Mouse (Mus musculus): ENCODE data around the gene Adh1.
A peak's percentile ranks its signal among the peaks of the same experiment; 100 is the strongest.

The Adh1 gene

DNA sequence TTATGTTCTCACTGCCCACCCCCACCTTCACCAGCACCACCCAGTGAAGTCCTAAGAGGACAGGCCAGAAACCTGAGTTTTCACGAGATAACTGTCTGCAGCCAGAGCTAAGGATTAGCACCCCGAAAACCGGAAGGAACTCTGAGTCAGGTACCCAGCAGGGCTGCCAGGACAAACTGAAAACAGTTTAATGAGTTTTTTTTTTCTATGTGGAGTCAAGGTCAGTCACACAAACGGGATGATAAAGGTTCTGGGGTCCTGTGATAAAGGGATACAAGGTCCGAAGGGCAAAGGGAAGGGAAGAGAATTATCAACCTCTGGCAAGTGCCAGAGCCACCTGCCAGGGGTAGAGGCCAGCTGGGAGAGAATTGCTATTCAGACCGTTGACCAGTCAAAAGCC lies 19.4 kb upstream of the Adh1 start:
- no peak for DNase-seq (ENCODE audit: low spot score)

DNA sequence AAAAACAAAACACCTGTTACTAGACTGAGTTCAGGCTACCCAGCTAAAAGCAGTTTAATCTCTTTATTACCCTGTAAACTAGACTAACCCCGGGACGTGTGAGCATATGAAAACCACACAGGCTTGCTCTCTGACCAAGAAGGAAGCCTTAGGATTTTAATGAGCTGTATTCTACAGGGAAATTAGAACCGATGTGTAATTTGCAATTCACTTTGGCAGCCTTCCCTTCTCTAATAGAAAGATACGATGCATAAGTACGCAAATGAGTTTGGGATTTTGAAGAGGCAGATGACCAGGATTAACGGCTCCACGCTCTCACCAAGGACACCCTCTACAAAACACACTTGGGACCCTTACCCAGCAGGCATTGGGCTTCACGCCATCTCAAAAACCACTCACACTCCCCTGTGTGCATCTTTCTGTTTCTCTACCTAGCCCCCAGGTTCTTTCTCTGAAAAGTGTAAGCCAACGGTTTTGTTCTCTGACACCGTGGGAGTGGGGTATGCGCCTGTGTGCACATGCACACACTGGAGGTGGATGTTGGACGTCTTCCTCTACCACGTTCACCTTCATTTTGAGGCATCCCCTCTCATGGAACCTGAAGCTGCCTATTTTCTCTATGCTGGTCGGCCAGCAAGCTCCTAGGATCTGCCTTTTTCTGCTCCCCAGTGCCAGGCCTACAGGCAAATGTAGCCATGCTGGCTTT lies 18.6 kb upstream of the Adh1 start:
- no peak for DNase-seq (ENCODE audit: low spot score)

DNA sequence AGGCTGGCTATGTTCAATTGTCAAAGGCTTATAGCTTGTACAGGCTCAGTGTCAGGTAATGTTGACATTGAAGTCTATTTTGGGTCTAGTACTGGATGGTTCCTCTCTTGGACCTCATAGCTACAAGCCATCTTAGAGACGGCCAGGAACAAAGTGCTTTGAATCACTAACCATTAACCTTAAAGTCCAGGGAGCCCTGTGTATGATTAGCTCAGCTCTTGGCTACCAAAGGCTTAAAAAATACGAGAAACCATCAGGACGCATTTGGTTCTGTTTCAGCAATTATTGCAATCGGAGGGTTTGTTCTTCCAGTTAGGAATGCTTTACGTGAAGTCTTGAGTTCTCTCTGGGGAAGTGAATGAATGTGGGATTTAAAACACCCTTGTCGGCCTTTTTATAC lies 17.9 kb upstream of the Adh1 start:
- no peak for DNase-seq (ENCODE audit: low spot score)

DNA sequence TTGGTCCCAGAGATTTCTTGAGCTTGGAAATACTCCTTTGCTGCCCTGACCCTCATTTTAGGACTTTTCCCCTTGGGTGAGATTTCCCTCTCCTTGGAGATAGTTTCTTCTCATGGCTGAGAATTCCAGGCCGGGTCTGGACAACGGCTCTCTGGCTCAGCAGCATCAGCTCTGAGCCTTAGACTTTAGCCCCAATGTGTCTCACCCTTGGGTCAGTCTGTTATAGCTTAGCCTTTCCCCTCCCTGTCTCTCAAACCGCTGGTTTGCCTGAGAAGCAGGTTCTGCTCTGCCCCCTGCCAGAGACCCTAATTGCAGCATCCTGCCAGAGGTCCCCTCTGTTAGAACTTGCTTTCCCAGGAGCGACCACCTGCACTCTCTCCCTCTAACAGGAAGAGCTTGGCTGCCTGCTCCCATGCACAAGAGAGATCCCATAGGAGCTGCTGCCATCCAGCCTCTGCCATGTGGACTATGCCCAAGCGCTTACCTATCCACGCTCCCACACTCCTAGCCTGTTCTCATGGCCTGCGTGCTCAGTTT lies 16.4 kb upstream of the Adh1 start:
- no peak for DNase-seq (ENCODE audit: low spot score)

DNA sequence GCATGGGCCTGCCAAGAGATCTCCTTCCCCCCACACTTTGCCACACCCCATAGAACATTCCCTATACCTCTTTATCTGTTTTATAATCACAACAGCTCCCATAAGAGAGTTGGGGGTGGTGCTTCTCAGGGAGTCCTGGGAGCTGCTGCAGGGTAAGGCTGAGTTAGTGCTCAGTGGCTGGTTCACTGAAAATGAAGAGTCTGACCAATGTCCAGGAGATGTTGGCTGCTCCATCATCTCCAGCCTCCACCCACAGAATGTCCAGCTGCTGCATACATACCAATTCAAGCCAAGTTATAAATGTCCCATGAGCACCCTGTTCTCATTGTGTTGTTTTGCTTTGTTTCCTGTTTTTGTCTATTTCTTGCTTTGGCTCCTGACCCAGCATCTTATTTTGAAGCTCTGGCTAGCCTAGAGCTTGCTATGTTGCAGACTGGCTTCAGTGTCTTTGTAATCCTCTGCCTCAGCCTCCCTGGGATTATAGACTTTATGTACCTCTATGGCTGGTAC lies 14.2 kb upstream of the Adh1 start:
- no peak for DNase-seq (ENCODE audit: low spot score)

DNA sequence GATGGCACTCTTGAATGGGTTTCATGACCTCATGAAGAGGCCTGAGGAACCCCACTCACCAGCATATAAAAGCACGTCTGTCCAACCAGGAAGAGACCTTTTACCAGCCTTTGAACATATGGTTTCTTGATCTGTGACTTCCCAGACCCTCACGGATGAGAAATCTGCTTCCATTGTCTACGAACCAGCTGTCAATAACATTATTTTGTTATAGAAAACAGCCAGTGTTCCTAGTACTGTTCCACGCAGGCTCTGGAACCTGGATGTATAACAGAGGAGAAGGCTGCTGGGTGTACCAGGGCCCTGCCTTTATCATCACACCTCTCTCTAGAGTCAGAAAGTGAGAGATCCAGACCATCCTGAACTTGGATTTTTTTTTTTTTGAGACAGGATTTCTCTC lies 13.6 kb upstream of the Adh1 start:
- no peak for DNase-seq (ENCODE audit: low spot score)

DNA sequence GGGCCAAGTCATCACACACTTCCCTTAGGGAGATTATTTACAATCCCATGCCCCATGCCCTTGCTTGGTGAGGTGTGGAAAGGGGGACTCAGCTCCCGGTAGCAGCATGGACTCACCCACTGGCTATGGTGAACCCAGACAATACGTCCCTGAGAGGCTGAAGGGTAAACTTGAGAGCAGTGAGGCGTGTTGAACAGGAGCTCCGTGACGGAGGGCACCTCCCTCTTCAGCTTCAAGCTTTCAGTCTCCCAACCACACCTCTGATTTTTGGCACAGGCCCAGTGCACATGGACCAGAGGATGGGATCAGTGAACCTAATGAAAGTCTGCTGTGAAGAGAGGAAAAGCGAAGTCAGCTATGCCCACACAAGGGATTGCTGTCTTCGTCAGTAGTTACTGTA lies 12.8 kb upstream of the Adh1 start:
- no peak for DNase-seq (ENCODE audit: low spot score)

DNA sequence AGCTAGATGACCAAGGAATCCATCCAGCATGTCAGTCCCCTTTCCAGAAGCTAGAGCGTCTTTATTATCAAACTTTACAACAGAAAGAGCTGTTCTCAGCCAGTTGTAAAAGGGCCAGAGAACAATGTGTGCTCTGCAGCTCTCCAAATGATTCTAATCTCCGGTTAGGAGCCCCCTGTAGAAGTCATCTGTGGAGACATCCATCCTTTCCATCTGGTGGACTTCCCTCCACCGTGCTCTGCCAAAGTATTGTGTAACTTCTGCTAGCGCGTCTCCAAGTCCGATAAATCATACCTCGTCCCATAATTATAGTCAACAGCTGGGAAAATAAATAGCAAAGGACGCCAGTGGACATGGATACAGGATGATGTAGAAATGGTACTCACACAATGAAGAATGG lies 12.0 kb upstream of the Adh1 start:
- peak; percentile 56 for DNase-seq (ENCODE audit: low spot score)

DNA sequence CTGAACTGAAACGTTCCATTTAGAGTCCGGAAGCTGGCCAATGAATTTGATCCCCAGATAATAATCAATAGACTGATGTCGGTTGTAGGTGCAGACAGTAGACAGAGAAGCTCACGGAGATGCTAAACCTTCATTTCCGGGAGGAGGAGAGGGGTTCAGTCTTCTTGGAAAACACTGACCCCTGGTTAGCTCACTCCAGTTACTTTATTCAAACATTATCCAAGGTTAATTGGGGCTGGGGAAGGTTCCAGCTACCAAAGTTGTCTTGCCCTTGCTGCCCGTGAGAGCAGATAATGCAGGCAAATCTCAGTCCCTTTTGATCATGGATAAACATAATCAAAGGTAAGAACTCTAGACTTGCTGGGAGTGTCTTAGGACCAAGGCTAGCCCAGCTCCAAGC lies 9.6 kb upstream of the Adh1 start:
- no peak for DNase-seq (ENCODE audit: low spot score)

DNA sequence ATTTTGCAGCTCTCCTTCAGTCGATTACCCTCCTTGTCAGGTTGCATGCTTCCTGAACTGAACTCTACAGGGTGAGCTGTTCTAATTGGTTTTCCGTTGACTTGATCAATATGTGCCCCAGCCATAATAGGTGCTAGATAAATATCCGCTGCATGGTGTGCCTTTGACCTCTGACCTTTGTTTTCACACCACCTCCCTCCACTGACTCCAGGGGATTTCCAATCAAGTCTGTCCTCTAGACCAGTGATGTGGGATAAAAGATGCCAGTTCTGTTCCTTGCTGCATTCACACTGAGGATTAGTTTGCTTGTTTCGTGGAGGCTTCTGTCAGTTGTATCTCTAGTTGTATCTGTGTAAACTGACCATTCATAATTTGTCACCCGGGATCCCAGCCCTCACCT lies 6.6 kb upstream of the Adh1 start:
- DNase-seq (ENCODE audit: low spot score): no peak

DNA sequence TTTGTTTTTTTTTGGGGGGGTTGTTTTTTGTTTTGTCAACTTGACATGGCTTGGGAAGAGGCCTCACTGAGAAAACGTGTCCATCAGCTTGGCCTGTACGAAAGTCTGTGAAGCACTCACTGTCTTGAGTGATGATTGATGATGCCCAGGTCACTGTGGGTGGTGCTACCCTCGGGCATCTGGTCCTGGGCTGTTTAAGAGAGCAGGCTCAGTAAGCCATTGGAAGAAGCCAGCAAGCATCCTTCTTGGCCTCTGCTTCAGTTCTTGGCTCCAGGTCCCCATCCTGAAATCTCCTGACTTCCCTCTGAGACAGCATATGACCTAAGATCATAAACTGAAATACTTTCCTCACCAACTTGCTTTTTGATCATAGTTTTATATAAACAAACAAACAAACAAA lies 5.4 kb upstream of the Adh1 start:
- no peak for DNase-seq (ENCODE audit: low spot score)

DNA sequence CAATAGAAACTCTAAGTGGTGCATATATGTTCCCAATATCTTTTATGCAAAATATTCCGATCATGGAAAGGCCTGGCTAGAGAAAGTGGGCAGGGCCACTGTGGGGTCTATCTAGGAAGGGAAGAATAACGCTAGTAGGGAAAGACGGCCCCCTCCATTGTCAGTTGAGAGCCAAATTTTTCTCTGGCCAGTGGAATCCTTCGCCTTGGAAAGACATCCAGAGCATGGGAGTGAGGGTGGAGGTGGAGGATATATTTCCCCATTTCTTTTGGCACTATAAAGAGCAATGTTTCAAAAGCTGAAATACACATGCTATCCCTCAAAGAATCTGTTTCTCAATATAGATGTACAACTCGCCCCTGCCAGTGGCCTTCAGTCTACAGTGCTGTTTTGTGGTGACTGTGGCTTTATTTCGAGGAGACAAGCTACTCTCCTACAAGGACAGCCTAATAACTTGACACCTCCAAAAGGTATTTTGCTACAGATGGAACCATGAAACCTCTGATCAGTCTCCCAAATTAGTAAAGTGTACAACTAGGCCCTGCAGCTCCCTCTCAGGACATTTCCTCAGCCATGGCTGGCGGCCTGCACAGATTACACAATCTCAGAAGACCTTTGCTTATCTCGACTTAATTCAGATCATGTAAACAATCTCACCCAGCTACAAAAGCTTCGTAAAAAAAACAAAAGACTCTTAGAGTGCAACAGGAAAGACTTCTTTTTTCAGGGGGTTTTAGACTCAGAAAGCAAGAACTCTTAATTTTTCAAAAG lies 4.8 kb upstream of the Adh1 start:
- no peak for DNase-seq (ENCODE audit: low spot score)

DNA sequence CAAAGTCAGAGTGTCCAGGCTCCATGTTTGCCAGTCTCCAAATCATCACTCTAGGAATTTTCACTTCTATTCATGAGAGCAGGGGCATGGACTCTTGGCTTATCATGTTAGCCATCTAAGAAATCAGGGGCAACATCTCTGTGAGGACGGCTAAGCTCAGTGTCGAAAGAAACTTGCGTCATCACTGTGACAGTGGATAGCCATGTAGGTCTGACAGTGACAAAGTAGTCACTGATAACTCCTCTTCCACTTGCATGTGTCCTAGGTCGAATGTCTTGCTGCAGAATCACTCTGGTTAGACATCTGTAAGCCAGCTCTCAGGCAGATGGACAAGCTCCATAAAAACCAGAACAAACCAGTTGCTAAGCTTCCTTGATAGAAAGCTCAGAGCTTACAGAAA lies 1.8 kb downstream of the Adh1 start:
- no peak for DNase-seq (ENCODE audit: low spot score)

DNA sequence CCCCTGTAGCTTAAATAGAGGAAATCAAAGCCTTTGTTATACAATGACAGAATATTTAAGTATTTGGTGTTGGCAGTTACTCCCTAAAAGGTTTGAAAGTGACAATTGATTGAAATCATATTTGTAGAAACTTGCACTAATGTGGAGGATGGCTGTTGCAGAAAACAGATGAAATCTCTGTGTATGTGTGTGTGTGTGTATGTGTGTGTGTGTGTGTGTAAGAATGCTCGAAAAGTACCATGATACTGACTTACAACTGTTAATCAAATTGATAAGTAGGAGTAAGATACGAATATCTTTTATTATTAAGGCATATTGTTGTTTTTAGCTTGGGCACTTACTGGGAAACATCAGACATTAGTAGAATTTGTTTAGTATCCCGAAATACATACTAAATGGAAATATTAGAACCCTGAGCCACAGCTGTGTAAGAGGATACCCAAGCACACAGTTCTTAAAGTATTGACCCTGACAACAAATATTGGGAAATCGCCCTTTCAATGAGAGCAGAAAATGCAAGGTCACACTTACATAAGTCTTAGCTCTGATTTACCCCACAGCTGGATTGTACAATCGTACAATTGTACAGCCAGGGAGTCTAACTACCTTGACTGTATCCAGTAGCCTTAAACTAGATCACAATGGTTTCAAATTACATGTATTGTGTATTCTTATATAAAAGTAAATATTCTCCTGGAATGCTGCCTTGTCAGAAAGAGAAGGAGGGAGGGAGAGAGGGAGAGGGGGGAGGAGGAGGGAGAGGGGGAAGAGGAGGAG lies 2.6 kb downstream of the Adh1 start:
- no peak for DNase-seq (ENCODE audit: low spot score)

DNA sequence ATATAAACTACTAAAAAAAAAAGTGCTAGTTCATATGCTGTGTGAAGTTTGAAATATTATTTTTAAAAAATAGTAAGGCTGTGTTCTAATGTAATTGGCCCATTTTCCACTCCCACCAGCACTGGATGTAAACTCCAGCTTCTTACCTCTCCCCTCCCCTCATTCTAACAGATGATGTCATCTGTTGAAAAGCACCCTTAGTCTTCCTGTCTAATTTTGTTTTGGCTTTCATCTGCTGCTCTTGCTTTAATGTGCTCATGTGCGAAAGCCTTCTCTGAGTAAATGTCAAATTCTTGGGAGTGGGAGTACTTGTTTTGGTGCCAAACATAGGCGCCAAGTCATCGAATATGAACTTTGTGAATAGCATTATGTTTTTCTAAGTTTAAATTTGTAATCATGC lies 3.9 kb downstream of the Adh1 start:
- no peak for DNase-seq (ENCODE audit: low spot score)

DNA sequence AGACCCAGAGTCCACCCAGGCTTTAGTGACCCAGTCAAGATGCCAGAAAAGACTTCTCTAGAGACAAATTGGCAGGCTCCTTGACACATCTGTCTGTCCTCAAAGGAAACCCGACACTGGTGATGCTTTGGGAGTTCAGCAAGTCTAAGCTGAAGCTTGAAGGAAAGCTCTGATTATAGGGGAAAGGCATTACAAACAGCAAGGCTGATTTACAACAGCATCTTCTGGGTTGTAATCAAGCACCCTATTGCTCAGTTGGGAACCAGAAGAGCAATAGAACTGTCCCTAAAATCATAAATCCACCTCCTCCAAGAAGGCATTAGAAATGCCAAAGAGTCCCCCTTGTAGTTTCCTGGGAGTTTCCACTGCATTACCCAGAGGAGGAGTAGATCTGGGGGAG lies 9.7 kb downstream of the Adh1 start:
- no peak for DNase-seq (ENCODE audit: low spot score)

DNA sequence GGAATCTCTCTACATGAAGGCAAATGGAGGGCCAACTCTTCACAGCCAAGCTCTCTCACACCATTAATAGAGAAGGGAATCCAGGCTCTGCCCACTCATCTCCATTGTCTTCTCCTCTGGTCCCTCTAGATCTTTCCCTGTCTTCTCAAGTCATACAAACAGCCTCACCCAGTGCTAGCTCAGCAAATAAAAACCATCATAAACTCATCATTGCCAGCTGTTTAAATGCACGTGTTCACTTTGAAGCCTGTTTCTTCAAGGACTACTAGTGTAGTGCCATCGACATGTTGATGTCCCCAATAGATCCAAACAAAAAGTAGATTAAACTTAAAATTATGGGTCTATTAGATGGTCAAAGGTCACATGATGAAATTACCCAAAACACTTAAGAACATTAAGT lies 10.5 kb downstream of the Adh1 start:
- no peak for DNase-seq (ENCODE audit: low spot score)

DNA sequence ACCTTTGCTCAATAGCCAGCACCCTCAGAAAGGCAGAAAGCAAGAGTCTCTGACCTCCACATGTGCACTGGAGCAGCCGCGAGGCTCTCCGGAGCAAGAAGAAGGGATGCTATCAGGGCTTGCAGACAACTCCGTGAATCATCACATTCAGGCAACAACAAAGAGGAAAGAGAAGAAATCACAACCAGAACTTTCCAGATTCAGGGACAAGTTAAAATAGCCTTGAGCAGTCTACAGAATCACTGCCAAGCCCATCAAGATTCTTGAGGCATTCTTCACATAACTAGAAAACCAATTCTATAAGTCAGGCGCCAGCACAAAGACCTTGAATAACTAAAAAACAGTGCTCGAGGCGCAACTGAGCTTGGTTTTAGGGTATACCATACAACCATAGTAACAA lies 12.3 kb downstream of the Adh1 start:
- no peak for DNase-seq (ENCODE audit: low spot score)

DNA sequence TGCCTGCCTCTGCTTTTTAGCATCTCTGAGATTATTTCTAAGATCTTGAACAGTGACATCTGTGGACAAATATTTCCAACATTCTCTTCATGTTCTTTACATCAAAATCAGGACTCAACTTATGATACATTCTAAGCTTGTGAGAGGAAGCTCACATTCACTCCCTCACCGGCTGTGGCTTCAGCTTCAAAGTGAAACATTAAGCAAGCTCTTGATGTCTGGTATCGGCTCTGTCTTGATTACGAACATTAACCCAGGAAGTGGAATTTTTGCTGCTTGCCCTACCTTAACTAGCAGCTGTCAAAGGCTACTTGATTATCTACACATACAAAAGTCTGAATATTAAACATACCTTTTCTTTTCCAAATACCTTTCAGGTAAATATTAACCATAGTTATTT lies 14.3 kb downstream of the Adh1 start:
- DNase-seq (ENCODE audit: low spot score): no peak

DNA sequence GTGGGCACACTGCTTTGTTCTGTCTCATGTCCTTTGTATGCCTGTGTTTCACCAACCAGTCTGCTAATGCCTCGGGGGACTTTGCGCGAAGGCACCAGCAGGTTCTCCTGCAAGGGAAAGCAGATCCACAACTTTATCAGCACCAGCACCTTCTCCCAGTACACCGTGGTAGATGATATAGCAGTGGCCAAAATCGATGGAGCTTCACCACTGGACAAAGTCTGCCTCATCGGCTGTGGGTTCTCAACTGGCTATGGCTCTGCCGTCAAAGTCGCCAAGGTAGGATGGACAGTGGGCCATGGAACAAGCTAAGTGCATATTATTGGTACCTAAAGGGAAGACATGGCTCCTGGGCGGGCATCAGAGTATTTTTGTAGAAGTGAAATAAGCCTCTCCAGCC lies 21.8 kb downstream of the Adh1 start:
- no peak for DNase-seq (ENCODE audit: low spot score)

DNA sequence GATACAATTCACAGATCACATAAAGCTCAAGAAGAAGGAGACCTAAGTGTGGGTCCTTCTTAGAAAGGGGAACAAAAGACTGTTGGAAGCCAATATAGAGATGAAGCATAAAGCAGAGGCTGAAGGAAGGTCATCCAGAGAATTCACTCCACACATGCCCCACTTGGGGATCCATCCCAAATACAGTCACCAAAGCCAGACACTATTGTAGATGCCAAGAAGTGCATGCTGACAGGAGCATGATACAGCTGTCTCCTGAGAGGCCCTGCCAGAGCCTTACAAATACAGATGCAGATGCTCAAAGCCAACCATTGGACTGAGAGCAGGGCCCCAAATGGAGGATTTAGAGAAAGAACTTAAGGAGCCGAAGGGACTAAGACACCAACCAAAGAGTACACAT lies 23.0 kb downstream of the Adh1 start:
- no peak for DNase-seq (ENCODE audit: low spot score)

DNA sequence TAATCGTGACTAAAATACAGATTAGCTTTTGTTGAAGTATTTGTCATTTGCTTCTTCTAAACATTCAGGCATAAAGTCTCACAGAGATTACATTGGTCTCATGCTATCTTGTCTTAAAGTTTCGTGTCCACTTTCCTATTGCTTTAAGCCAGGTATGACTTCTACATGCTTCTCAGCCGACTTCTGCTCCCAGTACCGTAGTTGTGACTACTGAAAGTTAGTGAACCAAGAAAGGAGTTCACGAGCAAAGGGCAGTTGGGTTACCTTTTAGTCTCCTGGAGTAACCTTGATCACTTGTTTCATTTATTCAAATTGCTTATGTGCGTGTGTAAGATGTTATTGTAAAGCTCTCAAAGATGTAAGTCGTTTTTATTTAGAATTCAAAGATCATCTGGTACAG lies 25.2 kb downstream of the Adh1 start:
- DNase-seq (ENCODE audit: low spot score): no peak

DNA sequence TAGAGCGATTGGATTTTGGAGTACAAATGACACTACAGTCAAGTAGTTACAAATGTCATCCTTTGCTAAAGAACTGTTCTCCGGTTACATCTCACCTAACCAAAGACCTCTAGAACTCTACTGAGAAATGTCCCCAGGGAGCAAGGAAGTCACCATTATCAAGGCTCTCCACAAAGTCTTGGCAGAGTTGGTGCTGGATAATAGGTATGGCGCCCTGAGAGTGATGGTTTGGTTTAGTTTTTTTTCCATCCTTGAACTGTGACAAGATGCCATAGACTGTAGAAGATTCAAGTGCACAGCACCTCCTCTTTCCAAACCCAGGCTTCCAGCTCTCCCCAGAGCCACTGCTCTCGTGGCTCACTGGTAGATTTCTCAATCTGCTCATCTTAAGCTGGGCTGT lies 26.9 kb downstream of the Adh1 start:
- no peak for DNase-seq (ENCODE audit: low spot score)
